Mouse (Mus musculus): Measurements from ENCODE around the gene Cngb1. TPM values are rescaled to one million over a fixed set of nuclear protein-coding genes. Genes with fewer than 3 reads are reported as not detected.

Cngb1 gene
- total RNA-seq, 2 experiments from 2014 or later, result 0.87 to 0.91 TPM

- DNase-seq (ENCODE audit: low spot score in 2 of 2), result no peak
These were observed 18.3 kb upstream of the Cngb1 start for GRCm38 (mm10) chr8:95324646-95325045.

- DNase-seq (ENCODE audit: low spot score in 2 of 2), result no peak
These were observed 16.8 kb upstream of the Cngb1 start for GRCm38 (mm10) chr8:95323201-95323600.

DNA sequence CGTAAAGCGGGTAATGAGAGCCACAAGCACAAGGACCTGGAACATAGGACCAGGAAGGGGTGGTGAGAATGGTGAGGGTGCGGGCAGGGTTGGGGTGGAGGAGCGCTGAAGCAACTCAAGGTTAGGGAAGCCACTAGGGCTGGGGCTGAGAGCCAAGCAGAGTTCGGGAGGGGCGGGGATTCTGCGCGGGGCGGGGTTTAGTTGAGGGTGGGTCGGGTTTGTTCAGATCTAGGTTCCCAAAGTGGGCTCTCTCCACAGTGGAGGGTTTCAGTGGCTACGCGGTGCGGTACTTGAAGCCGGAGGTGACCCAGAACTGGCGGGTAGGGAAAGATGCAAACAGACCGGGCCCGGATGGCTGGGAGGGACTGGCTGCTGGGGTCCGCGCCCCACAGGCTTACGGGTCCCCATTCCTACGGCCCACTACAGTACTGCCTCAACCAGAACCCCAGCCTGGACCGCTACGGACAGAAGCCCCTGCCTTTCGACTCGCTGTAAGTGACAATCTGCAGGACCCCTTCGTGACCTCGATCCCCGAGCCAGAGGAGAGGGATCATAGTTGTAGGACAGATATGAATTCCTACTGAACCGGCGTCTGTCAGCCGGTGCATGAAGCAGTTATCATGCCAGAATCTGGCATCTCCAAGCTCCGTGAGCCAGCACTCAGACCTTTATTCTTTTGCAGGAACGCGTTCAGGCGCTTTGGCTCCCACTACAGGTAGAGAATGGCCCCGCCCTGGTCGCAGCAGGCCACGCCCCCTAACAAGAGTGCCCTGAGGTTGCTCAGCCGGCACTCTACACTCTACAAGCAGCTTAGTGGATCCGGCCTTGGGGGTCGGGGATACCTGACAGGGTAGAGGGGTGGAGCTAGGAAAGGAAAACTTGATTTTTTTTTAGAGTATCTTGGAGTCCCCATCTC lies 14.1 kb upstream of the Cngb1 start:
- peak in 1 of 2 experiments; percentile 44 for DNase-seq (ENCODE audit: low spot score in 2 of 2)

- DNase-seq (ENCODE audit: low spot score in 2 of 2), result no peak
These were observed 9.0 kb upstream of the Cngb1 start for GRCm38 (mm10) chr8:95315350-95315749.

DNA sequence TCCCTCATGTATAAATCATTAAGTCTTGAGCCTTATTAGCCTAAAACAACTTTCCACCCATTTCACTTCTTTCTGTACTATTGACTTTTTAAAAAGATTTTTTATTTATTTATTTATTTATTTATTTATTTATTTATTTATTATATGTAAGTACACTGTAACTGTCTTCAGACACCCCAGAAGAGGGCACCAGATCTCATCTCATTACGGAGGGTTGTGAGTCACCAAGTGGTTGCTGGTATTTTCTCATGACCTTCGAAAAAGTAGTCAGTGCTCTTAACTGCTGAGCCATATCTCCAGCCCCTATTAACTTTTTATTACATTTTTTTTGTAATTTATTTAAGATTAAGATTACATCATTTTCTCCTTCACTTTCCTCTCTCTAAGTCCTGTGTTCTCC lies 8.3 kb upstream of the Cngb1 start:
- no peak for DNase-seq (ENCODE audit: low spot score in 2 of 2)

GRCm38 (mm10) chr8:95313857-95314256 lies 7.5 kb upstream of the Cngb1 start:
- no peak for DNase-seq (ENCODE audit: low spot score in 2 of 2)

DNA sequence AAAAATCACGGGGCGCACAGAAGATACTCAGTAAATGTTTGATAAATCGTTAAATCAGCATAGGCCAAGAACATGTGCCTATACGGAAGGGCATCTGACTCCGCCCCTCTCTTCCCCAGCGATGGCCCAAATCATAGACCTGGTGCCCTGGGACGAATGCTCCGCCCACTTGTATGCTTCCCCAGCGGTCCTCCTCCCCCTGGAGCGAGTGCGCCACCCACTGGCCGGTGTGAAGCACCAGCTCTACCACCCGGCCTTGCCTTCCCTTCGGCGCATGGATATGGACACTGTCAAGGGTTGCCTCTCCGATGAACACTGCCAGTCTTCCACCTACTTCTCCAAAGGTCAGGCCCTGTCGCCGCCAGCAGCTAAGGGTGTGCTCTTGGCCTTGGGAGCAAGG lies 6.5 kb upstream of the Cngb1 start:
- DNase-seq (ENCODE audit: low spot score in 2 of 2), result no peak

DNA sequence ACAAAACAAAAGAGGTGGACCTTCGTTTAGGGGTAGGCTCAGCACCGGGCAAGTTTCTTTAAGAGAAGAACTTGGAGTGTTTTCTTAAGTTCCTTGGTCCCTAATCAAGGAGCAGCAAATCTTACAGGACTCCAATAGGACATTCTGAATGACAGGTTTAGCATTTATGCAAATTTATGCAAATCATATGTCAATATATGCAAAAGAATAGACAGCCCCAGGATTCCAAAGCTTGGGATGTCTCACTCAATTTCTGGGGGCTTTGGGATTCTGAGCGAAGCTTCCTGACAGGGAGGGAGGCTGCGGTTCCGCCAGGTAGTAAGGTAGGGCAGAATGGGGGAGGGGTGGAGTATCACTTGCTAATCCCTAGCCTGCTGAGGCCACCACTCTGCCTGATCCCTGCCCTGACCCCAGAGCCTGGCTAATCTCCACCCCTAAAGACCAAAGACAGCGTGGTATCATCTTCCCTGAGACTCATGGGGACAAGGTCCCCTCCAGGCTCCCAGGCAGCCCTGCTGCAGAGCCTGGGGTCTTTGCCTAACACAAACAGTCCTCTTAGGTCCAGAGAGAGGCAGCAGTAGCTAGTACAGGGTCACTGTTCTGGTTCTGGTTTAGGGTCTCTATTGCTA lies 4.1 kb upstream of the Cngb1 start, which contains the start of gene Tepp:
TSS of gene Tepp (plus strand) at position 225 of the 629 bp plus-strand sequence.
- no peak for DNase-seq (ENCODE audit: low spot score in 2 of 2)

GRCm38 (mm10) chr8:95305526-95305925 lies 859 bp downstream of the Cngb1 start:
- no peak for DNase-seq (ENCODE audit: low spot score in 2 of 2)

- no peak for DNase-seq (ENCODE audit: low spot score in 2 of 2)
These were observed 4.0 kb downstream of the Cngb1 start for GRCm38 (mm10) chr8:95302410-95302809.

GRCm38 (mm10) chr8:95293891-95294290 lies 12.5 kb downstream of the Cngb1 start:
- no peak for DNase-seq (ENCODE audit: low spot score in 2 of 2)

GRCm38 (mm10) chr8:95293172-95293571 lies 13.2 kb downstream of the Cngb1 start:
- peak; percentile 54 to 57 for DNase-seq (ENCODE audit: low spot score in 2 of 2)

- no peak for DNase-seq (ENCODE audit: low spot score in 2 of 2)
These were observed 17.2 kb downstream of the Cngb1 start for GRCm38 (mm10) chr8:95289066-95289650.

- peak; percentile 24 to 39 for DNase-seq (ENCODE audit: low spot score in 2 of 2)
These were observed 24.9 kb downstream of the Cngb1 start for GRCm38 (mm10) chr8:95281493-95281892.

DNA sequence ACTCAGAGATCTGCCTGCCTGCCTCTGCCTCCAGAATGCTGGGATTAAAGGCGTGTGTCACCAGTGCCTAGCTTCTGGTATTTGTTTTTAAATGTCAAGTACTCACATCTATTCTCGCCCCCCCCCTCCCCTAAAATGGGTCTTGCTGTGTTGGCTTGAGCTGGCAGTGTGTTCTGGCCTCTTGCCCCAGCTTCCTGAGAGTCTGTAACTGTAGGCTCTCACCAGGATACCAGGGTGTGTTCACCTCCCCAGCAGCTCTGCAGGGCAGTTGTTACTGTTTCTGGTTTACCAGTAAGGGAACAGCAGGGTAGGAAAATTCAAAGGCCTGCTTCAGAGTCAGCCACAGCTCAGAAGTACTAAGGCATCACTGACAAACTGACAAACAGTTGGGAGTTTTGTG lies 33.5 kb downstream of the Cngb1 start:
- no peak for DNase-seq (ENCODE audit: low spot score in 2 of 2)

- DNase-seq (ENCODE audit: low spot score in 2 of 2), result no peak
These were observed 34.5 kb downstream of the Cngb1 start for GRCm38 (mm10) chr8:95271841-95272240.

DNA sequence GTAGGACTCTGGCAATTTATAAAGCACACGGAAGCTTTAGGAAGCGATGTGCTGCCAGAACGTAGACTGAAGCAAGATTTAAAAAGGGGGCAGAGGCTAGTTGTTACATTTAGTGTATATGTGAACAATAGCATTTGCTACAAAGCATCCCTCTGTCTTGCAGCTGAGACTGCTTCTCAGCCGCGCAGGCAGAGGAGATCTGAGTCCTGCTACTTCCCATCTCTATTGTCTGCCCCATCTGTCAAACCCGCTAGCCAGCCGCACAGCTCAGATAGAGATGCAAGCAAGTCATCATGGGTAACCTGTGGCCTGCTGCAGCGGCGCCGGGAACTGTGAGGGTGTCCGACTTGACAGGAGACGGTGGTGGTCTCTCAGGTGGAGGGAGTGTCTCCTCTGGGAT lies 35.9 kb downstream of the Cngb1 start:
- DNase-seq (ENCODE audit: low spot score in 2 of 2), result no peak

DNA sequence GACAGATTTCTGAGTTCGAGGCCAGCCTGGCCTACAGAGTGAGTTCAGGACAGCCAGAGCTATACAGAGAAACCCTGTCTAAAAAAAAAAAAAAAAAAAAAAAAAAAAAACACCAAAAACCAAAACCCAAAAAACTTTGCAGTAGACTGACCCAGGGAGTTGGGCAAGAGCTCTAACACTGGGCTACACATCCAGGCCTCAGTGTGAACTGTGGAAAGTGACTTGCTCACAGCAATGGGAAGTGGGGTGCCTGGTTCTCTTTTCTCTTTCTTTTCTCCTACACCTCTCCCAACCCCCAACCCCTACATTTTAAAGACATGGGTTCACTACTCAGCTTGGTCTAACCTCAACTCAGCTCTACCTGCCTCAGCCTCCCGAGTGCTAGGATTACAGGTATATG lies 44.2 kb downstream of the Cngb1 start:
- no peak for DNase-seq (ENCODE audit: low spot score in 2 of 2)

DNA sequence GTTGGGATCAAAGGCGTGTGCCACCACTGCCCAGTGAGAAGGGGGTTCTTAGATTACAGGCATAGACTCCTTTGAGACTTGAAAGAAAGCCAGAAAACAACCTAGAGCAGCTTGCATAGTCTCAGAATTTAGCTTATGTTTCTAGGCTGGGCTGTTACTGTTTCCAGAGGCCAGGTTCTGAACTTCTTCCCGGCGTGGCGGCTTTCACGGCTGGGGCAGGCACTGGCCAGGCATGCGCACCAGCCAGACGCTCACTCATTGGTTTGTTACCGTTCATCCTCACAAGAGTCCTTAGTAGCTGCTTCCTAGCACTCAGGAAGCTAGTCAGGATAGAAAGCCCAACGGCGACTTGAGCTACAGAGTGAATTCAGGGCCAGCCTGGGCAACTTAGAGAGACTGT lies 50.8 kb downstream of the Cngb1 start:
- no peak for DNase-seq (ENCODE audit: low spot score in 2 of 2)

DNA sequence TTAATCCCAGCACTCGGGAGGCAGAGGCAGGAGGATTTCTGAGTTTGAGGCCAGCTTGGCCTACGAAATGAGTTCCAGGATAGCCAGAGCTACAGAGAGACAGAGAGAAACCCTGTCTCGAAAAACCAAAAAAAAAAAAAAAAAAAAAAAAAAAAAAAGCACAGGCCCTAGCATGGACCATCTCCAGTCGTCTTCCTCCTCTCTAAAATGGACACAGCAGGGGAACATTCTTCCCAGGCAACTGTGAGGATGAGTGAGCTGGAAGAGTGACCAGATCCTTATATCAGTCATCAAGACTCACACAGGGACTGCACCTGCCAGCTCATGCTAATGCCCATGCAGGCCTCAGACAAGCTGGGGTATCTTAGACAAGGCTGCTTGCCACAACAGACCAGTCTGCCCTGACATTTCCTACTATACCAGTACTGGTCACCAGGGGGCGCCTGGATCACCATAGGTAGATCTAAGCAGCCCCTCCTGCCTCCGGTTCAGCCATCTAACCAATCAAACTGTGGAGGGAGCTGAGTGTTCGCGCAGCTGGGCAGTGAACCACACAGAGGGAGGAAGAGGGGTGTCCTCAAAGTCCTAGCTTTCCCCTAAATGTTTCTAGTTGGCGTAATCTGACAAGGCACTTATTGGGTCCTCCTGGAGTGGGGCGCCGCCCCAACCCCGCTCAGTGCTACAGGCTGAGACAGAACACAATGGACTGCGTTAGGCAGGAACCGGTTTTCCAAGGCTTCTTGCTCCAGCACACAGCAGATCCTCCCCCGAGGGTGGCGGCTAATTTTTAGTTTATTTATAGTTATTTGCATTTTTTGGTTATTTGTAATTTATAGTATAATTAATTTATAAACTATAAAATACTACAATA lies 51.6 kb downstream of the Cngb1 start:
- DNase-seq (ENCODE audit: low spot score in 2 of 2), result peak; percentile 98 to 99

GRCm38 (mm10) chr8:95252056-95252455 lies 54.3 kb downstream of the Cngb1 start:
- no peak for DNase-seq (ENCODE audit: low spot score in 2 of 2)

Measured in layer of hippocampus, postnatal 10 days (tissue).